Mouse (Mus musculus) c-Kit-positive CD71-positive TER-119-negative erythroid progenitor cells, embryonic 14.5 days (primary cell): ENCODE data around the gene Syngr3.
A peak's percentile ranks its signal among the peaks of the same experiment; 100 is the strongest.

Experiments used
- DNase-seq: peaks from one replicate; pipeline ENCODE4 v3.0.0-alpha.2; 2013; ENCODE audit warnings: low read depth

Gene Syngr3

DNA sequence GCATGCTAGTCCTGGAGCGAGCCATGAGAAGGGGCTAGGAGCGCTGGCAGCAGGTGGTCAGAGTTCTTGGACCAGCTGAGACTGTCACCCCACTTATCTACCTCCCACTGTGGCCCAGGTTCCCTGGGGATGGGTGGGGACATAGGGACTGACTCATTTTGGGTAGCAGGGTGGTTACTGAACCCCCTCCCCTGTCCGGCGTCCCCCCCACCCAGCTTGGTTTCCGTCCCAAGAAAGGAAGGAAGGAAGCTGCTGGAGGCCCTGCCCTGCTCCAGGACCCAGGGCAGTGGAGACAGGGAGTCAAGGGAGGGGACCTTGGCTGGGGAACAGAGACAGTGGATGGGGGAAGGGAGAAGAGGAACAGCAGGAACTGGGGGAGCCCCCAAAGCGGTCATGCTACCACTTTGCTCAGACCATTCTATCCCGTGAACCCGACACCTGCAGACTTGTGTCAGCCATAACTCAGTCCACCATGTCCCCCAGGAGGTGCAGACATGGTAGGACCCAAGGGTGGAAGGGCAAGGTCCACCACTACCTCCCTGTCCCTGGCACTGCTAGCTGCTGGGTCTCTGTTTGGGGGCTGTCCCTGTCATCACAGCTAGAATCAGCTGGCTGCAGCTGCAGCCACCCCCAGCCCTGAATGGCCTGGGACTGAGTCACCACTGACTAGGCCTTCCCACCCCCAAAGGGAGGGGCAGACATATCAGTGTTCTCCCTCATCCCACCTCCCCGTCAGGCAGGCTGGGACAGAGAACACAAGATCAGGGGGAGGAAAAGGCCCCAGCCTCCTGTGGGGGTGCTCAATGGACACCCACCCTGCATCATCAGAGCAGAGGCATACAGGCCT lies 44.7 kb downstream of the Syngr3 start:
- DNase-seq, result no peak

DNA sequence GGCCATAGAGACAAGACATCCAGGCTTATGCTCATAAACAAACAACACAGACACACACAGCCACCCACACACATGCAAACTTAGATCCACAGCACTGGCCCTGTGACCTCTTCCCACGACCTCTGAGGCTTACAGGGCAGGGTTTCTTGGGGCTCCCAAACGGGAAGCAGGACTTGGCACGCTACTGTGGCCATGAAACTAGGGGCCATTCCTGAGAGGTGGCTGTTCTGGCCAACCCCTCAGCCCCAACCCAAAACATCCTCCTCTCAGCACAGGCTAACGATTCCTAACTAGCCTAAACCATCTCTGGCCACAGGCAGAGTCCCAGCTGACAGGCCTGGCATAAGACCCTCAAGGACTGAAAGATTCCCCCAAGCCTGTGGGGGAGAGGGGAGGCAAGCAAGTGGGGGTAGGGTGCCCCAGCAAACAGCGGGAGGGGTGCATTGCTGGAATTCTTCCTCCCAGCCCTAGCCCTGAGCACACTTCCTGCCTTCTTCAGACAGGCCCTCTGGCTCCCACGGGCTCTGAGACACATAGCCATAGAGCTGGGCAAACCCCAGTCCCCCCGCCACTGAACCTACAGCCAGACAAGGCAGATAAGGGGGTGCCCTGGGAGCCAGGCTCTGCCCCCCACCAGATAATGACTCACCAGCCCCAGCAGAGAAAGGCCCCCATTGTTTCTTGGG lies 45.6 kb downstream of the Syngr3 start:
- no peak for DNase-seq

GRCm38 (mm10) chr17:24642791-24643343 lies 46.9 kb downstream of the Syngr3 start:
- no peak for DNase-seq

- DNase-seq, result no peak
These were observed 47.8 kb downstream of the Syngr3 start for GRCm38 (mm10) chr17:24641944-24642343.

DNA sequence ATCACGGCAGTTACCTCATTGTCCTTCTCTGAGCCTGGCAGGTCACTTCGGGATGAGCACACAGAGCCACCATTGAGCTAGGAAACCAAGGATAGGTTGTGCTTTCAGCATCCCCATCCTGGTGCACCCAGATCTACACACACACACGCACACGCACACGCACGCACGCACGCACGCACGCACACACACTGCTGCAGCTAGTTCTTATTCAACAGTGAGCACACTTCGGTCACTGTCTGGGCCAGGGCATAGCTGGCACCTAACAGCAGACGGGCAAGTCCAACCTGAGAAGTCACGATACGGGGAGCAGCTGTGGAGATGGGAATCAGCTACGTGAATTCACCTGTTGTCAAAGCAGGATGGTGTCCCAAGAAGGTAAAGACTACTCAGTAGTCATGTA lies 49.2 kb downstream of the Syngr3 start:
- no peak for DNase-seq

DNA sequence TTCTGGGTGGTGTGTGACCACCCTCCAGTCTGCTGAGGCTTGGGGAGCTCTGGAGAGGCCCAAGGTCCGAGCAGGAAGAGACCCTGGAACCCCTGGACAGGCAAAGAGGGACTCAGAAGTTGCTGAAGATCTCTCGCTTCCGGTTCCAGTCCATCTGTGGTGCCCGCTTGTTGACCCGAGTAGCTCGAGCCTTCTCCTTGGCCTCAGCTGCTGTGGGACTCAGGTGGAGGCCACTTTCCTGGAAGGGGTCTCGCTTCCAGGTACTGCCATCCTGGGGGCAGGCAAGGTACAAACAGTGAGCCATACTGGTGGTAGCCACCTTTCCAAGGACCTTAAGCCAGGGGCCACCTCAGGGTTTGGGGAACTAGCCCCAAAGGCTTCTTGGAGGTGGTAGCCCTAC lies 49.6 kb downstream of the Syngr3 start:
- DNase-seq, result no peak

- DNase-seq, result no peak
These were observed 50.2 kb downstream of the Syngr3 start for GRCm38 (mm10) chr17:24639571-24639988.

DNA sequence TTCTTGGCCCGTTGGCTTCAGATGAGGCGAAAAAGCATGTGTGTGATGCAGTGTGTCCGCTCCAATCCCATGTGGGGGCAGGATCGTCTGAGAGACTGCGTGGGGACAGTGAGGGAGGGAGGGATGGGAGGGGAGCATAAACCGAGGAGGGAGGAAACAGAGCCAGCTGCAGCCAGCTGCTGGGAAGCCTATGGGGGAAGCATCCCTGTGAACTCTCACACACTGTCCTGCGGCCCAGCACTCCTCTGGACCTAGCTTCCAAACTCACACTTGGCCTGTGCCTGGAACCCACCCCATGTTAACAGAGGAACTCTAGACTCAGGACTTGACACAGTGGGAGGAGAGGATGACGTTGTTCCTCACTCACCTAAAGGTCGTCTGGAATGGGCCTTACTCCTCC lies 50.9 kb downstream of the Syngr3 start:
- no peak for DNase-seq

DNA sequence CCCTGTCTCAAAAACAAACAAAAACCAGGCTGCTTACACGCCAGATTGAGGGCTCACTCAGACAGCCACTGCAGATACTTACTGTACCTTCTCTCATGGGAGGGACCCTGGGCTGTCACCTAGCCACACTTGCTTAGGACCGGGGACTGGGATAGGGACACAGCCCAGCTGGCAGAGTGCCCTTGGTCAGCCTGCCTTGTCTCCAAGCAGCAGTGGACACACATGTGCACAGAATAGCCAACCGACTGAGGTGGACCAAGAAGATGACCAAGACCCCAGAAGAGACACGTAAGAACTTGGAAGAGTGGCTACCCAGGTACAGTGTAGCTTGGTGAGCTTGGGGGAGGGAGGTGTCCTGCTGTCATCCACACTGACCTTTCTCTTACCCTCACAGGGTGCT lies 51.5 kb downstream of the Syngr3 start:
- DNase-seq, result no peak

- DNase-seq, result peak; percentile 28
These were observed 52.8 kb downstream of the Syngr3 start for GRCm38 (mm10) chr17:24636781-24637481.

GRCm38 (mm10) chr17:24635694-24636093 lies 54.1 kb downstream of the Syngr3 start:
- no peak for DNase-seq
